Mouse (Mus musculus): ENCODE results near the gene Gm16867. TPM values are rescaled to one million over a fixed set of nuclear protein-coding genes. Genes with fewer than 3 reads are reported as not detected.
"Not testable (repeated sequence)": the region's sequence is repeated elsewhere in the genome, so short reads cannot be mapped to it uniquely, and the experiment has no call there.

The Gm16867 gene
- polyA plus RNA-seq, 1 experiment from 2014 or later = not detected

DNA sequence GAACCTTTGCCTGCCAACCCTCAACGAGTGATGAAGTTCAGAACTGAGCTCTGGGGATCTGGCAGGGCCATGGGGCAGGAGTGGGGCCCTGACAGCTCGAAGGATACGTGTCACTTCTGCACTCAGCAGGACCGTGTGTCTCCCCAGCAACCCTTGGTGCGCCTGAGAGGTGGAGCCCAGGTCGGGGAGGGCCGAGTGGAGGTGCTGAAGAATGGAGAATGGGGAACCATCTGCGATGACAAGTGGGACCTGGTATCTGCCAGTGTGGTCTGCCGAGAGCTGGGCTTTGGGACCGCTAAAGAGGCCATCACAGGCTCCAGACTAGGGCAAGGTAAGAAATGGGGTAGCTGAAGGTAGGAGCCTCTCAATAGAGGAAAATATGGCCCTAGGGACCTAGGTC is 54.3 kb downstream of the Gm16867 start:
- ATAC-seq (ENCODE audit: low FRiP score); H3K9me3 ChIP-seq (replicated peaks); H3K4me2 ChIP-seq (replicated peaks); H3K4me1 ChIP-seq; H3K4me3 ChIP-seq; H3K27me3 ChIP-seq; H3K27ac ChIP-seq; H3K36me3 ChIP-seq; H3K9ac ChIP-seq: not testable (repeated sequence)
- no CpG with 5 or more reads among the region's 10 CpGs for WGBS

DNA sequence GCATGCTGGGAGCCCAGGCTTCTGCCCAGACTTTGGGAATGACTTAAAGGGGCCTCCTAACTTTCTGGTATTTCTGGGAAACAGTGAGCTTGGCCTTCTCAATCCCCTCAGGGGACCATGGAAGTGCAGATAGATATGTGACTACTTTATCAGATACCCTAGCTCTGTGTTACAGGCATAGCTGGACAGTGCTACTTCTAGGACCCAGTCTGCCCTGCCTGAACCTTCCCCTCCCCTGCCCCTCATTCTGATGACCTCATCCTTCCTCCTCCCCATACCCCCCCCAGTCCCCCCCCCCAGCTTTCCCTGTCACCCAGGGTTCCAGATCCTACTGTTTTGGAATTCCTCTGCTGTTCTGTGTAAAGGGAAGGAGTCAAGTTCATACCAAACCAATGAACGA is 56.2 kb downstream of the Gm16867 start:
- H3K4me3 ChIP-seq; H3K36me3 ChIP-seq; H3K9ac ChIP-seq; H3K27me3 ChIP-seq; H3K4me2 ChIP-seq (replicated peaks); ATAC-seq (ENCODE audit: low FRiP score); H3K9me3 ChIP-seq (replicated peaks); H3K4me1 ChIP-seq; H3K27ac ChIP-seq: not testable (repeated sequence)
- WGBS = no CpG with 5 or more reads among the region's 1 CpGs

GRCm38 (mm10) chr14:69443092-69443692 is 60.0 kb downstream of the Gm16867 start:
- H3K27ac ChIP-seq; H3K9ac ChIP-seq; H3K4me1 ChIP-seq; H3K4me2 ChIP-seq (replicated peaks); H3K36me3 ChIP-seq; H3K9me3 ChIP-seq (replicated peaks); H3K4me3 ChIP-seq; H3K27me3 ChIP-seq: not testable (repeated sequence)
- ATAC-seq (ENCODE audit: low FRiP score) = 0 out of 2 replicates have a peak, but pooled peaks have one; percentile 48
- no CpG with 5 or more reads among the region's 7 CpGs for WGBS

GRCm38 (mm10) chr14:69440955-69441354 is 62.2 kb downstream of the Gm16867 start:
- not testable (repeated sequence) for H3K4me2 ChIP-seq (replicated peaks); ATAC-seq (ENCODE audit: low FRiP score); H3K4me1 ChIP-seq; H3K27ac ChIP-seq; H3K27me3 ChIP-seq; H3K9ac ChIP-seq; H3K4me3 ChIP-seq; H3K9me3 ChIP-seq (replicated peaks); H3K36me3 ChIP-seq
- WGBS = no CpG with 5 or more reads among the region's 7 CpGs

DNA sequence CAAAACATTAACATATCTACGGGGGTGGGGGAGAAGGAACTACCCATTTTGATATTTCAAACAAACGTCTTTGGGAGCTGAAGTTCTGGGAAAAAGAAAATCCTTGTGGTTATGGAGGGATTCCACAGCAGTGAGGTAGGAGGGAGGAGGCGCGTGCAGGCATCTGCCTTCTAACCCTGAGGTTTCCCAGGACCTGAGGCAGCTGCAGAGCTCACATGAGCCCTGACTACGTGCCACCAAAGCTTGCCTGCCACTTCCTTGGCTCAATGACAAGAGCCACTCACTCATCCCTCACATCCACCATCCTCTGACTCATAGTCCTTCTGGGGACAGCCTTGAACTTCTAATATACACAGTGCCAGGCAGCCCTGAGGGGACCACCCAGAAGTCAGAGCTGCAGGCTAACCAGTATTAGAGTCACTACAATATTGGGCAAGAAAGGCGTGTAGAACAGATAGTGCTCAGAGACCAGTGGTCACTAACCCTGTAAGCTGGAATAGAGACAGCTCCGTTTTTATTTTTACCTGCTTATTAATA is 64.4 kb downstream of the Gm16867 start:
- H3K4me2 ChIP-seq (replicated peaks); H3K9me3 ChIP-seq (replicated peaks); H3K36me3 ChIP-seq; H3K4me1 ChIP-seq; H3K27me3 ChIP-seq; ATAC-seq (ENCODE audit: low FRiP score); H3K4me3 ChIP-seq; H3K27ac ChIP-seq; H3K9ac ChIP-seq: not testable (repeated sequence)
- no CpG with 5 or more reads among the region's 7 CpGs for WGBS

GRCm38 (mm10) chr14:69421003-69421402 is 82.2 kb downstream of the Gm16867 start:
- not testable (repeated sequence) for H3K27ac ChIP-seq; H3K36me3 ChIP-seq; ATAC-seq (ENCODE audit: low FRiP score); H3K27me3 ChIP-seq; H3K4me2 ChIP-seq (replicated peaks); H3K9ac ChIP-seq; H3K4me1 ChIP-seq; H3K9me3 ChIP-seq (replicated peaks); H3K4me3 ChIP-seq
- WGBS = no CpG with 5 or more reads among the region's 7 CpGs

DNA sequence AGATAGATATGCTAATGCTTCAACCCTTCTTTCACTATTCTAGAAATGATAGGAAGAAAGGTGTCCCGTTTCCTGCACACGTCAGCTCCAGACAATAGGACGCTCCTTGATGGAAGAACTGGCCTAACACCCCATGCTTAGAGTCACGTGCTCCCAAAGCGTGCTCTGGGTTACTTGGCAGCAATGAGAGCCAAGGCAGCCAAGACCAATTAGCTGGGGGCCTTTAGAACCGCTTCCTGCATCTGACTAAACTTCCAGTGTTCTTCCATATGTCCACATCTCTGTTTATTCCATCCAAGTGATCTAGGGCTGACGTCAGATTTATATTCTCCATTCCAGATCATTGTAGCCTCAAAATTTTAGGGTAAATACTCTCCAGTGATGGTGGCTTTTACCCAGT is 85.6 kb downstream of the Gm16867 start:
- not testable (repeated sequence) for H3K36me3 ChIP-seq; H3K9me3 ChIP-seq (replicated peaks); H3K27me3 ChIP-seq; H3K4me1 ChIP-seq; H3K4me2 ChIP-seq (replicated peaks); H3K4me3 ChIP-seq; H3K27ac ChIP-seq; H3K9ac ChIP-seq; ATAC-seq (ENCODE audit: low FRiP score)
- no CpG with 5 or more reads among the region's 7 CpGs for WGBS

Other genes with a start within 250 kb of the Gm16867 start
- not detected in 2 replicates for gene Synb, start 209.1 kb downstream of the Gm16867 start, polyA plus RNA-seq (2016; fragmentation: Nextera tagmentation; extraction: Ambion mirVana)
- gene Gm27179, start 9.2 kb upstream of the Gm16867 start, polyA plus RNA-seq (2016; fragmentation: Nextera tagmentation; extraction: Ambion mirVana) = not detected in 2 replicates
- gene Entpd4b, start 52.1 kb upstream of the Gm16867 start, polyA plus RNA-seq (2016; fragmentation: Nextera tagmentation; extraction: Ambion mirVana) = 12.1 and 12.7 TPM in 2 replicates

All from hindbrain, embryonic 12.5 days (tissue).